Mouse (Mus musculus) heart, embryonic 10.5 days (tissue): ENCODE measurements around the gene Anapc16. TPM values are rescaled to one million over a fixed set of nuclear protein-coding genes. Genes with fewer than 3 reads are reported as not detected.
"Not testable (repeated sequence)": the region's sequence is repeated elsewhere in the genome, so short reads cannot be mapped to it uniquely, and the experiment has no call there.

ENCODE experiments used
- DNase-seq: peaks from one replicate; pipeline ENCODE4 v3.0.0-alpha.2; 2017; ENCODE audit warnings: low spot score
- H3K27ac ChIP-seq: fragments of 300-500 bp; sonication (generic); 2 replicates; pipeline ENCODE4 v1.5.1; 2016; ENCODE audit warnings: mild to moderate bottlenecking
- H3K27me3 ChIP-seq: fragments of 300-500 bp; sonication (generic); 2 replicates; pipeline ENCODE4 v1.6.1; 2016; ENCODE audit warnings: mild to moderate bottlenecking; ENCODE audit not compliant: poor library complexity, insufficient read depth, severe bottlenecking
- H3K36me3 ChIP-seq: fragments of 300-500 bp; sonication (generic); 2 replicates; pipeline ENCODE4 v1.6.1; 2016; ENCODE audit warnings: mild to moderate bottlenecking, moderate library complexity
- H3K4me1 ChIP-seq: fragments of 300-500 bp; sonication (generic); 2 replicates; pipeline ENCODE4 v1.6.1; 2016; ENCODE audit warnings: mild to moderate bottlenecking
- H3K4me3 ChIP-seq: fragments of 300-500 bp; sonication (generic); 2 replicates; pipeline ENCODE4 v1.5.1; 2016; ENCODE audit warnings: mild to moderate bottlenecking, moderate library complexity
- H3K9me3 ChIP-seq: fragments of 300-500 bp; sonication (generic); 2 replicates; pipeline ENCODE4 v1.6.1; 2016; ENCODE audit warnings: mild to moderate bottlenecking, moderate library complexity
- WGBS: fragments of 180-500 bp; shearing (Covaris S2); methylation state at CpG from one replicate; pipeline ENCODE4 v1.1.7; 2016; 5-methylcytosine and 5-hydroxymethylcytosine counted together
- polyA plus RNA-seq: library from polyadenylated mRNA; unstranded; fragments of >200 nt; fragmentation: Nextera tagmentation; extraction: Ambion mirVana; gene quantifications from 2 replicates; pipeline ENCODE4 v1.2.1, GENCODE M21; 2016

The Anapc16 gene
- polyA plus RNA-seq, 1 experiment from 2014 or later: 94.6 TPM

- Histone ChIP-seq H3K36me3 (0 out of 2 replicates have a peak, but pooled peaks cover 3% of the 10 kb centered on the region), H3K4me3 (no peak overlapping the region), H3K27ac (no peak overlapping the region), H3K4me1 (peaks cover 24% of the 10 kb centered on the region), H3K9me3 (no peaks in the 10 kb centered on the region), H3K27me3 (no peaks in the 10 kb centered on the region)
- WGBS: 68% methylated on average over 2 of the region's 2 CpGs
- DNase-seq: no peak
Observed at GRCm38 (mm10) chr10:60027619-60028084, 24.7 kb upstream of the Anapc16 start.

GRCm38 (mm10) chr10:60026759-60027395 lies 23.9 kb upstream of the Anapc16 start:
- H3K4me1 ChIP-seq: peaks cover 21% of the 10 kb centered on the region
- H3K4me3 ChIP-seq: no peak overlapping the region
- 59% methylated on average over 13 of the region's 13 CpGs for WGBS
- no peaks in the 10 kb centered on the region for H3K27me3 ChIP-seq
- H3K27ac ChIP-seq: no peak overlapping the region
- no peaks in the 10 kb centered on the region for H3K9me3 ChIP-seq
- peaks cover 10% of the 10 kb centered on the region; the same call in 1 of the 2 replicates for H3K36me3 ChIP-seq
- no peak for DNase-seq

- peaks cover 15% of the 10 kb centered on the region for H3K4me1 ChIP-seq
- DNase-seq: no peak
- no peak overlapping the region for H3K4me3 ChIP-seq
- H3K9me3 ChIP-seq: no peaks in the 10 kb centered on the region
- WGBS: 90% methylated on average over 1 of the region's 1 CpGs
- H3K36me3 ChIP-seq: peaks cover 14% of the 10 kb centered on the region; the same call in 1 of the 2 replicates
- H3K27ac ChIP-seq: no peak overlapping the region
- H3K27me3 ChIP-seq: no peaks in the 10 kb centered on the region
Observed at GRCm38 (mm10) chr10:60023751-60024150, 20.8 kb upstream of the Anapc16 start.

- no peak overlapping the region for H3K27ac ChIP-seq
- H3K4me3 ChIP-seq: no peak overlapping the region
- 78% methylated on average over 2 of the region's 2 CpGs for WGBS
- H3K36me3 ChIP-seq: peaks cover 24% of the 10 kb centered on the region; the same call in 1 of the 2 replicates
- H3K9me3 ChIP-seq: no peaks in the 10 kb centered on the region
- DNase-seq: no peak
- H3K4me1 ChIP-seq: peaks cover 5% of the 10 kb centered on the region; the same call in 1 of the 2 replicates
- no peaks in the 10 kb centered on the region for H3K27me3 ChIP-seq
Observed at GRCm38 (mm10) chr10:60019299-60019698, 16.4 kb upstream of the Anapc16 start.

- Histone ChIP-seq H3K4me1 (no peaks in the 10 kb centered on the region), H3K36me3 (peaks cover 29% of the 10 kb centered on the region; the same call in 1 of the 2 replicates), H3K27me3 (no peaks in the 10 kb centered on the region), H3K4me3 (no peak overlapping the region), H3K27ac (no peak overlapping the region), H3K9me3 (no peaks in the 10 kb centered on the region)
- no peak for DNase-seq
- WGBS: 72% methylated on average over 6 of the region's 6 CpGs
Observed at GRCm38 (mm10) chr10:60016223-60016622, 13.3 kb upstream of the Anapc16 start.

- no peaks in the 10 kb centered on the region for H3K27me3 ChIP-seq
- DNase-seq: no peak
- no peaks in the 10 kb centered on the region for H3K9me3 ChIP-seq
- H3K36me3 ChIP-seq: peaks cover 35% of the 10 kb centered on the region
- H3K27ac ChIP-seq: no peak overlapping the region
- 87% methylated on average over 3 of the region's 3 CpGs for WGBS
- 0 out of 2 replicates have a peak, but pooled peaks cover 5% of the 10 kb centered on the region for H3K4me1 ChIP-seq
- H3K4me3 ChIP-seq: no peak overlapping the region
Observed at GRCm38 (mm10) chr10:60009115-60009514, 6.2 kb upstream of the Anapc16 start.

GRCm38 (mm10) chr10:60005264-60005663 lies 2.3 kb upstream of the Anapc16 start:
- peaks cover 24% of the 10 kb centered on the region for H3K36me3 ChIP-seq
- H3K27ac ChIP-seq: no peak overlapping the region
- no peaks in the 10 kb centered on the region for H3K9me3 ChIP-seq
- H3K27me3 ChIP-seq: no peaks in the 10 kb centered on the region
- DNase-seq: no peak
- 60% methylated on average over 2 of the region's 2 CpGs for whole genome bisulfite sequencing
- H3K4me1 ChIP-seq: peaks cover 17% of the 10 kb centered on the region
- no peak overlapping the region for H3K4me3 ChIP-seq

- no peak for DNase-seq
- H3K4me1 ChIP-seq: peaks cover 12% of the 10 kb centered on the region
- H3K9me3 ChIP-seq: no peaks in the 10 kb centered on the region
- peaks cover 26% of the 10 kb centered on the region for H3K36me3 ChIP-seq
- H3K27me3 ChIP-seq: no peaks in the 10 kb centered on the region
- H3K27ac ChIP-seq: peak overlapping the region; percentile 98; the same call in 1 of the 2 replicates
- peak overlapping the region; percentile 80 for H3K4me3 ChIP-seq
- 80% methylated on average over 9 of the region's 9 CpGs for WGBS
Observed at GRCm38 (mm10) chr10:60003847-60004246, 912 bp upstream of the Anapc16 start.

GRCm38 (mm10) chr10:60003213-60003752 lies 348 bp upstream of the Anapc16 start:
- H3K27me3 ChIP-seq: no peaks in the 10 kb centered on the region
- peak overlapping the region; percentile 80 for H3K4me3 ChIP-seq
- peak overlapping the region; percentile 98 for H3K27ac ChIP-seq
- under 1% methylated on average over 21 of the region's 21 CpGs for WGBS
- no peak for DNase-seq
- peaks cover 21% of the 10 kb centered on the region for H3K36me3 ChIP-seq
- no peaks in the 10 kb centered on the region for H3K9me3 ChIP-seq
- peaks cover 12% of the 10 kb centered on the region for H3K4me1 ChIP-seq

GRCm38 (mm10) chr10:60002203-60002602 lies 732 bp downstream of the Anapc16 start:
- Histone ChIP-seq H3K36me3 (peaks cover 11% of the 10 kb centered on the region; the same call in 1 of the 2 replicates), H3K4me1 (peaks cover 12% of the 10 kb centered on the region), H3K27ac (peak overlapping the region; percentile 98), H3K9me3 (no peaks in the 10 kb centered on the region), H3K27me3 (no peaks in the 10 kb centered on the region), H3K4me3 (peak overlapping the region; percentile 80)
- DNase-seq: no peak
- 6% methylated on average over 12 of the region's 12 CpGs for WGBS

GRCm38 (mm10) chr10:60001663-60002062 lies 1.3 kb downstream of the Anapc16 start:
- Histone ChIP-seq H3K36me3 (peaks cover 11% of the 10 kb centered on the region; the same call in 1 of the 2 replicates), H3K4me1 (peaks cover 12% of the 10 kb centered on the region), H3K4me3 (peak overlapping the region; percentile 80; the same call in 1 of the 2 replicates)
- not testable (repeated sequence) for H3K27me3 ChIP-seq, H3K27ac ChIP-seq, H3K9me3 ChIP-seq, DNase-seq
- WGBS: 86% methylated on average over 8 of the region's 8 CpGs

- no peaks in the 10 kb centered on the region for H3K9me3 ChIP-seq
- H3K4me1 ChIP-seq: peaks cover 12% of the 10 kb centered on the region
- no peak overlapping the region for H3K27ac ChIP-seq
- no peaks in the 10 kb centered on the region for H3K27me3 ChIP-seq
- DNase-seq: no peak
- 86% methylated on average over 3 of the region's 3 CpGs for WGBS
- H3K36me3 ChIP-seq: peaks cover 30% of the 10 kb centered on the region
- H3K4me3 ChIP-seq: no peak overlapping the region
Observed at GRCm38 (mm10) chr10:59999057-59999456, 3.9 kb downstream of the Anapc16 start.

GRCm38 (mm10) chr10:59997591-59997990 lies 5.3 kb downstream of the Anapc16 start:
- H3K4me1 ChIP-seq: peaks cover 9% of the 10 kb centered on the region
- WGBS: 18% methylated on average over 7 of the region's 7 CpGs
- DNase-seq: no peak
- no peaks in the 10 kb centered on the region for H3K27me3 ChIP-seq
- H3K27ac ChIP-seq: no peak overlapping the region
- peaks cover 34% of the 10 kb centered on the region for H3K36me3 ChIP-seq
- no peaks in the 10 kb centered on the region for H3K9me3 ChIP-seq
- no peak overlapping the region for H3K4me3 ChIP-seq
